Mouse (Mus musculus) left cerebral cortex, adult 2 months (tissue): ENCODE data around the gene Jag1. TPM values are rescaled to one million over a fixed set of nuclear protein-coding genes. Genes with fewer than 3 reads are reported as not detected.

Experiments
- DNase-seq, 2 experiments: peaks; one replicate each; pipeline ENCODE4 v3.0.0; 2021 to 2022; ENCODE audit warnings: low spot score in 2 of 2, mixed read lengths in 1 of 2; ENCODE audit errors: extremely low spot score in 1 of 2
- H3K27ac ChIP-seq: fragments of 200-600 bp; 2 replicates; pipeline ENCODE4 v1.8.1; 2022
- H3K4me3 ChIP-seq: fragments of 200-600 bp; 2 replicates; pipeline ENCODE4 v1.8.1; 2022
- CTCF ChIP-seq: fragments of 200-600 bp; IDR thresholded peaks from 2 replicates; pipeline ENCODE4 v1.8.1; 2022; ENCODE audit warnings: antibody characterized with exemption, mild to moderate bottlenecking, moderate library complexity
- intact Hi-C: fragments of 180-260 bp; cut with DNase I; formaldehyde crosslinking; loops from one replicate; pipeline ENCODE4 v1.15.1; 2025
- total RNA-seq, 2 experiments: library from RNA; stranded (reverse); gene quantifications; 2 replicates each; pipeline ENCODE4 v1.2.3; 2021

The Jag1 gene
- total RNA-seq, 2 experiments from 2014 or later = 5.2 to 6.7 TPM

- no peak for TF ChIP-seq CTCF
- intact Hi-C loops = loop anchor here (2.0 to 5.0 kb wide), 3 partner anchors 223 to 827 kb away; partner anchors contain the start of genes AL731706.1, Mkks and Slx4ip
- Histone ChIP-seq H3K4me3 (peak overlapping the region; percentile 66), H3K27ac (peak overlapping the region; percentile 67)
- no peak for DNase-seq
These were observed 1.0 kb downstream of the Jag1 start for GRCm38 (mm10) chr2:137115241-137116024.

GRCm38 (mm10) chr2:137114248-137115096, 2.0 kb downstream of the Jag1 start:
- peak overlapping the region; percentile 67; the same call in 1 of the 2 replicates for H3K27ac ChIP-seq

GRCm38 (mm10) chr2:137113288-137114061, 3.0 kb downstream of the Jag1 start:
- Histone ChIP-seq H3K27ac (no peak overlapping the region), H3K4me3 (peak overlapping the region; percentile 66)
- no peak for TF ChIP-seq CTCF
- no peak for DNase-seq
- intact Hi-C loops = loop anchor here (2.0 kb wide), 1 partner anchor 319 kb away; no protein-coding TSS in a partner anchor

More at GRCm38 (mm10) chr2:137114248-137115096, 2.0 kb downstream of the Jag1 start:
- peak overlapping the region; percentile 66 for H3K4me3 ChIP-seq
- peak; percentile 56 to 70 for DNase-seq
- intact Hi-C loops = loop anchor here (2.0 to 5.0 kb wide), 2 partner anchors 222 to 318 kb away; partner anchors contain the start of genes AL731706.1, Mkks and Slx4ip
- peak; percentile 70 for TF ChIP-seq CTCF

- no peak for DNase-seq
- no peak; the same call in 1 of the 2 replicates for TF ChIP-seq CTCF
- Histone ChIP-seq H3K4me3 (no peak overlapping the region), H3K27ac (no peak overlapping the region)
- intact Hi-C loops = no loop called here
These were observed 6.1 kb downstream of the Jag1 start for GRCm38 (mm10) chr2:137110214-137110898.

GRCm38 (mm10) chr2:137109321-137110213, 6.9 kb downstream of the Jag1 start:
- no peak for DNase-seq
- no peak overlapping the region for H3K27ac ChIP-seq
- intact Hi-C loops = no loop called here

GRCm38 (mm10) chr2:137107946-137108345, 8.5 kb downstream of the Jag1 start:
- no peak for DNase-seq
- Histone ChIP-seq H3K27ac (no peak overlapping the region), H3K4me3 (no peak overlapping the region)
- intact Hi-C loops = no loop called here
- TF ChIP-seq CTCF = no peak

More at GRCm38 (mm10) chr2:137109321-137110213, 6.9 kb downstream of the Jag1 start:
- no peak overlapping the region for H3K4me3 ChIP-seq
- TF ChIP-seq CTCF = no peak

- intact Hi-C loops = no loop called here
- Histone ChIP-seq H3K4me3 (no peak overlapping the region), H3K27ac (no peak overlapping the region)
- TF ChIP-seq CTCF = no peak
- DNase-seq = no peak
These were observed 9.2 kb downstream of the Jag1 start for GRCm38 (mm10) chr2:137107203-137107602.

GRCm38 (mm10) chr2:137101074-137101473, 15.4 kb downstream of the Jag1 start:
- Histone ChIP-seq H3K4me3 (no peak overlapping the region), H3K27ac (no peak overlapping the region)
- DNase-seq = no peak
- intact Hi-C loops = no loop called here
- TF ChIP-seq CTCF = no peak

GRCm38 (mm10) chr2:137099211-137099734, 17.2 kb downstream of the Jag1 start:
- Histone ChIP-seq H3K4me3 (no peak overlapping the region), H3K27ac (no peak overlapping the region)
- intact Hi-C loops = no loop called here
- DNase-seq = no peak
- no peak for TF ChIP-seq CTCF
